Mouse (Mus musculus) heart, adult 2 months (tissue): ENCODE results near the gene Gm13696. TPM values are rescaled to one million over a fixed set of nuclear protein-coding genes. Genes with fewer than 3 reads are reported as not detected.
A peak's percentile ranks its signal among the peaks of the same experiment; 100 is the strongest.

Source experiments
- DNase-seq, 2 experiments: peaks; one replicate each; pipeline ENCODE4 v3.0.0; 2021
- H3K27ac ChIP-seq: fragments of 200-600 bp; 2 replicates; pipeline ENCODE4 v1.8.1; 2022
- H3K27me3 ChIP-seq: fragments of 200-500 bp; 2 replicates; pipeline ENCODE4 v1.6.1; 2012; ENCODE audit warnings: mild to moderate bottlenecking, low read length, inconsistent platforms, mixed read lengths; ENCODE audit not compliant: control insufficient read depth, insufficient read depth
- H3K36me3 ChIP-seq: fragments of 200-500 bp; 2 replicates; pipeline ENCODE4 v1.6.1; 2012; ENCODE audit warnings: low read length, inconsistent platforms; ENCODE audit not compliant: control insufficient read depth, insufficient read depth
- H3K4me1 ChIP-seq: fragments of 200-500 bp; 2 replicates; pipeline ENCODE4 v1.6.1; 2011; ENCODE audit warnings: low read length; ENCODE audit not compliant: control insufficient read depth, insufficient read depth
- H3K4me3 ChIP-seq: fragments of 200-600 bp; 2 replicates; pipeline ENCODE4 v1.8.1; 2022
- H3K79me2 ChIP-seq: fragments of 200-500 bp; replicated peaks from 2 replicates; pipeline ENCODE4 v1.6.1; 2012; ENCODE audit warnings: mild to moderate bottlenecking, inconsistent platforms, low read length, moderate library complexity, mixed read lengths; ENCODE audit not compliant: control insufficient read depth, insufficient read depth
- H3K9ac ChIP-seq: fragments of 200-500 bp; 2 replicates; pipeline ENCODE4 v1.6.1; 2012; ENCODE audit warnings: low read depth, mild to moderate bottlenecking, control low read depth, inconsistent platforms, low read length, mixed read lengths
- CTCF ChIP-seq: fragments of 200-600 bp; IDR thresholded peaks from 2 replicates; pipeline ENCODE4 v1.8.1; 2022; ENCODE audit warnings: antibody characterized with exemption, mild to moderate bottlenecking, moderate library complexity
- EP300 ChIP-seq: fragments of 200-500 bp; IDR thresholded peaks from 2 replicates; pipeline ENCODE4 v1.6.1; 2011; ENCODE audit warnings: low read depth, low read length, control low read depth; ENCODE audit not compliant: insufficient read depth
- POLR2A ChIP-seq: fragments of 200-500 bp; IDR thresholded peaks from 2 replicates; pipeline ENCODE4 v1.6.1; 2011; ENCODE audit warnings: mild to moderate bottlenecking, low read depth, low read length, control low read depth; ENCODE audit not compliant: insufficient read depth
- WGBS: fragments of 180-500 bp; shearing (Covaris S2); methylation state at CpG from one replicate; pipeline ENCODE4 v1.1.7; 2018; 5-methylcytosine and 5-hydroxymethylcytosine counted together
- intact Hi-C: fragments of 180-260 bp; cut with DNase I; formaldehyde crosslinking; loops from one replicate; pipeline ENCODE4 v1.15.1; 2025
- polyA plus RNA-seq: library from polyadenylated mRNA; depleted of rRNA; stranded (reverse); fragments of >200 nt; gene quantifications from 2 replicates; pipeline ENCODE4 v1.2.3, GENCODE M21; 2012; rRNA removed
- total RNA-seq, 2 experiments: library from RNA; stranded (reverse); gene quantifications; 2 replicates each; pipeline ENCODE4 v1.2.3; 2021

Gene Gm13696
- total and polyA plus RNA-seq, 3 experiments, result 0.70 to 0.76 TPM; not detected in 1

GRCm38 (mm10) chr2:84018330-84018729, 45.4 kb downstream of the Gm13696 start:
- H3K4me3 ChIP-seq, result no peak overlapping the region
- no peaks in the 10 kb centered on the region for H3K79me2 ChIP-seq
- H3K4me1 ChIP-seq, result peaks cover 8% of the 10 kb centered on the region
- DNase-seq, result no peak
- WGBS, result 13% methylated on average over 3 of the region's 3 CpGs
- H3K27ac ChIP-seq, result no peak overlapping the region
- H3K9ac ChIP-seq, result no peak overlapping the region
- intact Hi-C loops, result no loop called here
- H3K27me3 ChIP-seq, result no peaks in the 10 kb centered on the region
- H3K36me3 ChIP-seq, result no peaks in the 10 kb centered on the region
- TF ChIP-seq CTCF (no peak), EP300 (no peak), POLR2A (no peak)

- Histone ChIP-seq H3K79me2 (no peaks in the 10 kb centered on the region), H3K4me3 (no peak overlapping the region), H3K27me3 (no peaks in the 10 kb centered on the region), H3K27ac (no peak overlapping the region), H3K36me3 (no peaks in the 10 kb centered on the region), H3K9ac (no peak overlapping the region), H3K4me1 (peaks cover 13% of the 10 kb centered on the region)
- 67% methylated on average over 8 of the region's 8 CpGs for WGBS
- intact Hi-C loops, result loop anchor here (5.0 kb wide), 1 partner anchor 368 kb away; no protein-coding TSS in a partner anchor
- no peak for DNase-seq
- TF ChIP-seq CTCF (no peak), POLR2A (no peak), EP300 (no peak)
These were observed 46.8 kb downstream of the Gm13696 start for GRCm38 (mm10) chr2:84019519-84020305.

GRCm38 (mm10) chr2:84021930-84022329, 49.0 kb downstream of the Gm13696 start:
- 31% methylated on average over 2 of the region's 2 CpGs for WGBS
- no peak for TF ChIP-seq EP300
- TF ChIP-seq CTCF, result no peak
- no peak for TF ChIP-seq POLR2A
- no peak overlapping the region for H3K9ac ChIP-seq
- no peaks in the 10 kb centered on the region for H3K27me3 ChIP-seq
- DNase-seq, result no peak
- no peak overlapping the region for H3K27ac ChIP-seq
- H3K4me3 ChIP-seq, result no peak overlapping the region
- H3K79me2 ChIP-seq, result no peaks in the 10 kb centered on the region
- H3K4me1 ChIP-seq, result peaks cover 13% of the 10 kb centered on the region
- H3K36me3 ChIP-seq, result no peaks in the 10 kb centered on the region
- intact Hi-C loops, result loop anchor here (5.0 kb wide), 1 partner anchor 365 kb away; no protein-coding TSS in a partner anchor

GRCm38 (mm10) chr2:84022905-84023304, 50.0 kb downstream of the Gm13696 start:
- Histone ChIP-seq H3K36me3 (no peaks in the 10 kb centered on the region), H3K4me3 (no peak overlapping the region), H3K27me3 (no peaks in the 10 kb centered on the region), H3K4me1 (peaks cover 13% of the 10 kb centered on the region), H3K79me2 (no peaks in the 10 kb centered on the region), H3K9ac (no peak overlapping the region), H3K27ac (peak overlapping the region; percentile 45)
- TF ChIP-seq EP300, result 0 out of 2 replicates have a peak, but pooled peaks have one; percentile 24
- no peak for TF ChIP-seq CTCF
- TF ChIP-seq POLR2A, result no peak
- 61% methylated on average over 2 of the region's 2 CpGs for WGBS
- intact Hi-C loops, result loop anchor here (5.0 kb wide), 1 partner anchor 364 kb away; no protein-coding TSS in a partner anchor
- DNase-seq, result peak; percentile 45 to 71

- no peak overlapping the region for H3K9ac ChIP-seq
- no peaks in the 10 kb centered on the region for H3K79me2 ChIP-seq
- peaks cover 13% of the 10 kb centered on the region for H3K4me1 ChIP-seq
- H3K4me3 ChIP-seq, result no peak overlapping the region
- WGBS, result 52% methylated on average over 2 of the region's 2 CpGs
- no peaks in the 10 kb centered on the region for H3K36me3 ChIP-seq
- no peaks in the 10 kb centered on the region for H3K27me3 ChIP-seq
- intact Hi-C loops, result loop anchor here (5.0 kb wide), 1 partner anchor 364 kb away; no protein-coding TSS in a partner anchor
- no peak for DNase-seq
- TF ChIP-seq EP300 (no peak), CTCF (no peak), POLR2A (no peak)
- peak overlapping the region; percentile 2 for H3K27ac ChIP-seq
These were observed 50.4 kb downstream of the Gm13696 start for GRCm38 (mm10) chr2:84023319-84023718.

Other genes starting within 250 kb of the Gm13696 start
- 10 to 100 TPM; 32.9 to 38.5 TPM for gene Itgav, start 248.7 kb upstream of the Gm13696 start, total RNA-seq
- 14.2 and 20.7 TPM in 2 replicates for gene Itgav, start 248.7 kb upstream of the Gm13696 start, polyA plus RNA-seq
- gene Fam171b, start 160.5 kb upstream of the Gm13696 start, total RNA-seq, result 1 to 10 TPM in 1 of 2 experiments, under 1 TPM in 1; 0.77 to 1.0 TPM
- gene Fam171b, start 160.5 kb upstream of the Gm13696 start, polyA plus RNA-seq, result 0.31 and 0.67 TPM in 2 replicates
- not detected for gene Zswim2, start 31.9 kb upstream of the Gm13696 start, total RNA-seq
- not detected in 2 replicates for gene Zswim2, start 31.9 kb upstream of the Gm13696 start, polyA plus RNA-seq
- gene Gm13698, start 17.4 kb upstream of the Gm13696 start, total RNA-seq, result under 1 TPM; 0.70 to 0.76 TPM
- gene Gm13698, start 17.4 kb upstream of the Gm13696 start, polyA plus RNA-seq, result not detected in 2 replicates
- gene Gm13693, start 11.6 kb upstream of the Gm13696 start, total RNA-seq, result under 1 TPM; 0.70 to 0.76 TPM
- not detected in 2 replicates for gene Gm13693, start 11.6 kb upstream of the Gm13696 start, polyA plus RNA-seq
- gene Gm13695, start 5.8 kb upstream of the Gm13696 start, total RNA-seq, result under 1 TPM; 0.70 to 0.76 TPM
- gene Gm13695, start 5.8 kb upstream of the Gm13696 start, polyA plus RNA-seq, result not detected in 2 replicates
- under 1 TPM; 0.70 to 0.76 TPM for gene Gm13694, start 5.8 kb downstream of the Gm13696 start, total RNA-seq
- not detected in 2 replicates for gene Gm13694, start 5.8 kb downstream of the Gm13696 start, polyA plus RNA-seq
- gene Gm13697, start 11.6 kb downstream of the Gm13696 start, total RNA-seq, result under 1 TPM; 0.70 to 0.76 TPM
- not detected in 2 replicates for gene Gm13697, start 11.6 kb downstream of the Gm13696 start, polyA plus RNA-seq
- gene Gm13691, start 17.4 kb downstream of the Gm13696 start, total RNA-seq, result under 1 TPM; 0.70 to 0.76 TPM
- not detected in 2 replicates for gene Gm13691, start 17.4 kb downstream of the Gm13696 start, polyA plus RNA-seq